ENCODE assay signal across 13 mouse cellular contexts in the genomic region with DNA sequence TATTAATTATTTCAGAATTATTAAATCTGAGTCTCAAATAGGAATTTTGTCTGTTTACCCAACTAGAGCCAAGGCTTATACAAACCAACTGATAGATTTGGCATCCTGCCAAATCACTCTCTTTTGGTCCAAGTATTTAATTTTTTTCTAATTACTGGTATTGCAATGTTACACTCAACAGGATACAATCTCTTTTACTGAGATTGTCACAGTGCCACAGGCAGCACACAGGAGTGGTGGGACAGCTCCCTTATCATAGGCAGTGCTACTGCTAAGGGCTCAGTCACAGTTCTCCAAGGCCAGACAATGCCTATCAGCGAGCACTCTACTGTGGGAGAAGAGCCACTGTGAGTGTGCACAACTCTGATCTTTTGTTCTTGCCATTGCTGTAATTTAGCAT.
DNase-seq lines count a peak whose midpoint lies in the region; ATAC-seq and TF ChIP-seq lines count a peak whose summit lies in the region.
"Had no signal": no experiment of that assay in that cellular context is flagged by ENCODE, and none has a peak within 500 bp of the region (broad histone marks: within the 10 kb centered on the region; RNA-seq: fewer than 3 reads in every experiment).

No protein-coding gene starts in this region.

- no peak overlapping the region for H3K27ac ChIP-seq in hindbrain, embryonic 14.5 days
- H3K27ac ChIP-seq in hindbrain, embryonic 12.5 days, result no peak overlapping the region
- no peak overlapping the region for H3K27ac ChIP-seq in midbrain, embryonic 14.5 days (replicated peaks; ENCODE audit: low read depth, low read length)
- no peak overlapping the region for H3K27ac ChIP-seq in midbrain, embryonic 10.5 days (replicated peaks)
- H3K27ac ChIP-seq: embryonic facial prominence, embryonic 10.5 days; liver, embryonic 12.5 days had no signal

- H3K9ac ChIP-seq in hindbrain, embryonic 14.5 days, result no peak overlapping the region
- no peak overlapping the region for H3K9ac ChIP-seq in hindbrain, embryonic 12.5 days
- no peak overlapping the region for H3K9ac ChIP-seq in midbrain, embryonic 14.5 days (replicated peaks; ENCODE audit: low read length)
- H3K9ac ChIP-seq: liver, embryonic 12.5 days had no signal

- DNase-seq in hindbrain, embryonic 14.5 days (ENCODE audit: low spot score), result peak; percentile 45
- DNase-seq in midbrain, embryonic 14.5 days, result peak; percentile 53
- DNase-seq in midbrain, embryonic 10.5 days (ENCODE audit: low spot score), result no peak
- peak; percentile 80 for DNase-seq in brain, embryonic 14.5 days (ENCODE audit: low read depth)
- DNase-seq in lung, postnatal 36 days, result peak; percentile 3
- no peak for DNase-seq in gastrocnemius, adult 8-10 months (ENCODE audit: low spot score in 2 of 2)
- DNase-seq in frontal cortex, adult 2 months (ENCODE audit: extremely low spot score in 1 of 2, low spot score in 1 of 2), result no peak
- DNase-seq: cerebellum, postnatal 36 days; heart, postnatal 14 days had no signal

- no peaks in the 10 kb centered on the region for H3K27me3 ChIP-seq in hindbrain, embryonic 14.5 days (ENCODE audit: control insufficient read depth, insufficient read depth, low read length)
- H3K27me3 ChIP-seq in hindbrain, embryonic 12.5 days, result no peaks in the 10 kb centered on the region
- H3K27me3 ChIP-seq in midbrain, embryonic 14.5 days (ENCODE audit: control insufficient read depth, insufficient read depth, low read length), result no peaks in the 10 kb centered on the region
- no peaks in the 10 kb centered on the region for H3K27me3 ChIP-seq in midbrain, embryonic 10.5 days (ENCODE audit: low read depth, poor library complexity, severe bottlenecking)
- H3K27me3 ChIP-seq: liver, embryonic 12.5 days had no signal

- no peak for TF ChIP-seq POLR2A in brain, embryonic 14.5 days (IDR thresholded peaks at IDR 0.05; ENCODE audit: borderline replicate concordance, extremely low read depth, insufficient read depth, insufficient read length, poor library complexity, severe bottlenecking)

- ATAC-seq in hindbrain, embryonic 14.5 days (ENCODE audit: low FRiP score), result peak; percentile 43; the same call in 1 of the 2 replicates
- no peak for ATAC-seq in hindbrain, embryonic 12.5 days (ENCODE audit: low FRiP score)
- no peak for ATAC-seq in midbrain, embryonic 14.5 days (ENCODE audit: low FRiP score, low TSS enrichment)
- ATAC-seq: liver, embryonic 12.5 days had no signal

- TF ChIP-seq CTCF in brain, embryonic 14.5 days (IDR thresholded peaks at IDR 0.05; ENCODE audit: borderline replicate concordance, extremely low read depth, insufficient read depth, insufficient read length), result no peak

- H3K36me3 ChIP-seq in hindbrain, embryonic 14.5 days (replicated peaks; ENCODE audit: control insufficient read depth, insufficient read depth), result no peaks in the 10 kb centered on the region
- no peaks in the 10 kb centered on the region for H3K36me3 ChIP-seq in hindbrain, embryonic 12.5 days
- H3K36me3 ChIP-seq in midbrain, embryonic 14.5 days (ENCODE audit: control insufficient read depth, insufficient read depth, low read length), result no peaks in the 10 kb centered on the region
- H3K36me3 ChIP-seq in midbrain, embryonic 10.5 days, result no peaks in the 10 kb centered on the region
- H3K36me3 ChIP-seq: embryonic facial prominence, embryonic 10.5 days; liver, embryonic 12.5 days had no signal

- no peaks in the 10 kb centered on the region for H3K9me3 ChIP-seq in hindbrain, embryonic 14.5 days (ENCODE audit: control insufficient read depth, low read length)
- H3K9me3 ChIP-seq in hindbrain, embryonic 12.5 days (replicated peaks), result no peaks in the 10 kb centered on the region
- no peaks in the 10 kb centered on the region for H3K9me3 ChIP-seq in midbrain, embryonic 14.5 days (ENCODE audit: control insufficient read depth, low read length)
- H3K9me3 ChIP-seq in midbrain, embryonic 10.5 days (replicated peaks), result no peaks in the 10 kb centered on the region
- H3K9me3 ChIP-seq: embryonic facial prominence, embryonic 10.5 days; liver, embryonic 12.5 days had no signal

- no peak overlapping the region for H3K4me2 ChIP-seq in hindbrain, embryonic 14.5 days (replicated peaks)
- no peak overlapping the region for H3K4me2 ChIP-seq in hindbrain, embryonic 12.5 days (replicated peaks)
- H3K4me2 ChIP-seq in midbrain, embryonic 14.5 days (ENCODE audit: low read length), result no peak overlapping the region
- H3K4me2 ChIP-seq: heart, embryonic 11.5 days; liver, embryonic 12.5 days had no signal

- H3K4me1 ChIP-seq in hindbrain, embryonic 14.5 days (replicated peaks; ENCODE audit: control insufficient read depth, insufficient read depth, low read length), result peaks cover 9% of the 10 kb centered on the region
- H3K4me1 ChIP-seq in hindbrain, embryonic 12.5 days, result no peaks in the 10 kb centered on the region
- H3K4me1 ChIP-seq in midbrain, embryonic 14.5 days (ENCODE audit: control insufficient read depth, insufficient read depth, low read length), result peaks cover 11% of the 10 kb centered on the region; the same call in 1 of the 2 replicates
- peaks cover 5% of the 10 kb centered on the region; the same call in 1 of the 2 replicates for H3K4me1 ChIP-seq in midbrain, embryonic 10.5 days
- H3K4me1 ChIP-seq: liver, embryonic 12.5 days had no signal

- H3K4me3 ChIP-seq in hindbrain, embryonic 14.5 days (replicated peaks; ENCODE audit: low read length), result no peak overlapping the region
- no peak overlapping the region for H3K4me3 ChIP-seq in hindbrain, embryonic 12.5 days
- H3K4me3 ChIP-seq in midbrain, embryonic 14.5 days (replicated peaks; ENCODE audit: low read depth, low read length), result no peak overlapping the region
- H3K4me3 ChIP-seq in midbrain, embryonic 10.5 days, result no peak overlapping the region
- H3K4me3 ChIP-seq: embryonic facial prominence, embryonic 10.5 days; liver, embryonic 12.5 days had no signal

- WGBS in hindbrain, embryonic 14.5 days, result 61% methylated on average over 1 of the region's 1 CpGs
- 88% methylated on average over 1 of the region's 1 CpGs for WGBS in hindbrain, embryonic 12.5 days
- 74% methylated on average over 1 of the region's 1 CpGs for WGBS in midbrain, embryonic 14.5 days
- WGBS in midbrain, embryonic 10.5 days, result 88% methylated on average over 1 of the region's 1 CpGs

Comparison
In these comparisons a context has a peak if more than half of its experiments do, and no peak if none do; other contexts are left out.
1. DNase-seq: peak in hindbrain, embryonic 14.5 days (single experiment), midbrain, embryonic 14.5 days (single experiment), brain, embryonic 14.5 days (single experiment) and lung, postnatal 36 days (single experiment); none in midbrain, embryonic 10.5 days (single experiment), gastrocnemius, adult 8-10 months (0 of 2) and frontal cortex, adult 2 months (0 of 2).